In genomic region chr11:101190181-101190912, GRCm38 (mm10) we compare ENCODE assay signal across 8 mouse cellular contexts. TPM values are rescaled to one million over a fixed set of nuclear protein-coding genes. Genes with fewer than 3 reads are reported as not detected.
DNase-seq lines count a peak whose midpoint lies in the region; ATAC-seq and TF ChIP-seq lines count a peak whose summit lies in the region.

No protein-coding gene starts in this region.

- TF ChIP-seq CTCF in heart, adult 2 months (IDR thresholded peaks at IDR 0.05) = no peak
- no peak for TF ChIP-seq CTCF in forebrain, postnatal 0 days (IDR thresholded peaks at IDR 0.05; ENCODE audit: low read depth)

- no peaks in the 10 kb centered on the region for H3K27me3 ChIP-seq in heart, adult 2 months (ENCODE audit: control insufficient read depth, insufficient read depth, low read length)
- no peaks in the 10 kb centered on the region for H3K27me3 ChIP-seq in forebrain, postnatal 0 days (ENCODE audit: insufficient read depth, low read length)

- TF ChIP-seq EP300 in heart, adult 2 months (IDR thresholded peaks at IDR 0.05; ENCODE audit: insufficient read depth, low read depth, low read length) = no peak

- H3K9ac ChIP-seq in heart, adult 2 months (ENCODE audit: low read depth, low read length) = no peak overlapping the region
- H3K9ac ChIP-seq in forebrain, postnatal 0 days = no peak overlapping the region

- no peaks in the 10 kb centered on the region for H3K9me3 ChIP-seq in forebrain, postnatal 0 days (ENCODE audit: low read length)

- H3K4me1 ChIP-seq in heart, adult 2 months (ENCODE audit: control insufficient read depth, insufficient read depth, low read length) = peaks cover under 1% of the 10 kb centered on the region
- no peaks in the 10 kb centered on the region for H3K4me1 ChIP-seq in forebrain, postnatal 0 days (ENCODE audit: insufficient read depth)

- no peaks in the 10 kb centered on the region for H3K79me2 ChIP-seq in heart, adult 2 months (replicated peaks; ENCODE audit: control insufficient read depth, insufficient read depth, low read length)

- no peak overlapping the region for H3K4me2 ChIP-seq in forebrain, postnatal 0 days (ENCODE audit: low read depth)

- intact Hi-C loops in heart, adult 2 months (cut with DNase I) = no loop called here
- intact Hi-C loops in heart, postnatal 25 days (cut with DNase I) = no loop called here

- no peaks in the 10 kb centered on the region; the same call in 1 of the 2 replicates for H3K36me3 ChIP-seq in heart, adult 2 months (ENCODE audit: control insufficient read depth, insufficient read depth, low read length)
- peaks cover 8% of the 10 kb centered on the region; the same call in 1 of the 2 replicates for H3K36me3 ChIP-seq in forebrain, postnatal 0 days (ENCODE audit: insufficient read depth)

- TF ChIP-seq POLR2A in heart, adult 2 months (IDR thresholded peaks at IDR 0.05; ENCODE audit: insufficient read depth, low read depth, low read length) = no peak

- no peak for DNase-seq in heart, adult 2 months
- no peak for DNase-seq in heart, postnatal 25 days (ENCODE audit: low spot score)
- peak; percentile 39 for DNase-seq in brain, adult 2 months (ENCODE audit: low read depth, low spot score)
- DNase-seq in forebrain, postnatal 0 days = no peak
- no peak for DNase-seq in Muller cell, postnatal 12 days (ENCODE audit: inconsistent ontology term)
- DNase-seq in thymus, postnatal 14 days = no peak
- no peak for DNase-seq in thymus, postnatal 25 days

- H3K4me3 ChIP-seq in heart, adult 2 months = no peak overlapping the region
- H3K4me3 ChIP-seq in forebrain, postnatal 0 days (ENCODE audit: low read depth, low read length) = no peak overlapping the region

- H3K27ac ChIP-seq in heart, adult 2 months = peak overlapping the region; percentile 36
- peak overlapping the region; percentile 35; the same call in 1 of the 2 replicates for H3K27ac ChIP-seq in forebrain, postnatal 0 days (ENCODE audit: low read depth, low read length)

- ATAC-seq in forebrain, postnatal 0 days = 0 out of 2 replicates have a peak, but pooled peaks have one; percentile 6
- peak; percentile 73 for ATAC-seq in megakaryocyte progenitor cell, adult 5-6 weeks (replicated peaks; ENCODE audit: poor library complexity)

- WGBS in heart, adult 2 months = 59% methylated on average over 8 of the region's 8 CpGs
- WGBS in forebrain, postnatal 0 days = 45% methylated on average over 8 of the region's 8 CpGs

RNA-seq across cellular contexts. Expression of gene Ccr10, which starts 15.1 kb away (rescaled TPM):
- total RNA-seq in heart, adult 2 months (2021) = not detected
- polyA plus RNA-seq in heart, adult 2 months (2012; rRNA removed) = 0.14 TPM in 1 of 2 replicates, not detected in the other
- under 1 TPM in 1 of 2 experiments, not detected in 1; 0.14 TPM for total RNA-seq in heart, postnatal 25 days (2021)
- total RNA-seq in forebrain, postnatal 0 days (2014; rRNA removed) = 0.23 and 0.52 TPM in 2 replicates
- 0.15 and 0.24 TPM in 2 replicates for polyA plus RNA-seq in forebrain, postnatal 0 days (2015; fragmentation: Nextera tagmentation; extraction: Ambion mirVana)
- not detected in 2 replicates for total RNA-seq in megakaryocyte progenitor cell, adult 5-6 weeks (2015)
- 0.41 TPM in 1 of 2 replicates, not detected in the other for total RNA-seq in megakaryocyte progenitor cell, adult 5-6 weeks (2017)

RNA-seq across cellular contexts. Expression of gene Plekhh3, which starts 19.2 kb away (rescaled TPM):
- 10 to 100 TPM; 14.3 to 28.1 TPM for total RNA-seq in heart, adult 2 months (2021)
- 24.4 and 26.7 TPM in 2 replicates for polyA plus RNA-seq in heart, adult 2 months (2012; rRNA removed)
- total RNA-seq in heart, postnatal 25 days (2021) = 10 to 100 TPM; 24.5 to 28.5 TPM
- total RNA-seq in forebrain, postnatal 0 days (2014; rRNA removed) = 9.2 and 10.2 TPM in 2 replicates
- polyA plus RNA-seq in forebrain, postnatal 0 days (2015; fragmentation: Nextera tagmentation; extraction: Ambion mirVana) = 4.9 and 5.3 TPM in 2 replicates
- 0.66 TPM in 1 of 2 replicates, not detected in the other for total RNA-seq in megakaryocyte progenitor cell, adult 5-6 weeks (2015)
- 0.14 and 1.0 TPM in 2 replicates for total RNA-seq in megakaryocyte progenitor cell, adult 5-6 weeks (2017)

RNA-seq across cellular contexts. Expression of gene Cntnap1, which starts 20.0 kb away (rescaled TPM):
- 1 to 10 TPM; 1.3 to 1.5 TPM for total RNA-seq in heart, adult 2 months (2021)
- polyA plus RNA-seq in heart, adult 2 months (2012; rRNA removed) = 3.1 and 4.0 TPM in 2 replicates
- 1 to 10 TPM; 1.7 to 2.4 TPM for total RNA-seq in heart, postnatal 25 days (2021)
- total RNA-seq in forebrain, postnatal 0 days (2014; rRNA removed) = 3.0 and 3.5 TPM in 2 replicates
- polyA plus RNA-seq in forebrain, postnatal 0 days (2015; fragmentation: Nextera tagmentation; extraction: Ambion mirVana) = 0.35 and 1.1 TPM in 2 replicates
- total RNA-seq in megakaryocyte progenitor cell, adult 5-6 weeks (2015) = 0.51 and 0.77 TPM in 2 replicates
- 0.34 and 0.87 TPM in 2 replicates for total RNA-seq in megakaryocyte progenitor cell, adult 5-6 weeks (2017)

RNA-seq across cellular contexts. Expression of gene Tubg2, which starts 34.6 kb away (rescaled TPM):
- 1 to 10 TPM; 3.5 TPM for total RNA-seq in heart, adult 2 months (2021)
- polyA plus RNA-seq in heart, adult 2 months (2012; rRNA removed) = 2.1 and 2.9 TPM in 2 replicates
- total RNA-seq in heart, postnatal 25 days (2021) = 1 to 10 TPM; 2.5 to 3.9 TPM
- total RNA-seq in forebrain, postnatal 0 days (2014; rRNA removed) = 23.2 and 28.6 TPM in 2 replicates
- 59.9 and 69.7 TPM in 2 replicates for polyA plus RNA-seq in forebrain, postnatal 0 days (2015; fragmentation: Nextera tagmentation; extraction: Ambion mirVana)
- total RNA-seq in megakaryocyte progenitor cell, adult 5-6 weeks (2015) = not detected in 2 replicates
- not detected in 2 replicates for total RNA-seq in megakaryocyte progenitor cell, adult 5-6 weeks (2017)

RNA-seq across cellular contexts. Expression of gene Ezh1, which starts 35.9 kb away (rescaled TPM):
- 10 to 100 TPM; 29.8 to 31.4 TPM for total RNA-seq in heart, adult 2 months (2021)
- polyA plus RNA-seq in heart, adult 2 months (2012; rRNA removed) = 26.1 and 34.1 TPM in 2 replicates
- 10 to 100 TPM; 26.0 to 30.4 TPM for total RNA-seq in heart, postnatal 25 days (2021)
- 25.6 and 27.7 TPM in 2 replicates for total RNA-seq in forebrain, postnatal 0 days (2014; rRNA removed)
- 18.8 and 22.5 TPM in 2 replicates for polyA plus RNA-seq in forebrain, postnatal 0 days (2015; fragmentation: Nextera tagmentation; extraction: Ambion mirVana)
- 13.8 and 15.8 TPM in 2 replicates for total RNA-seq in megakaryocyte progenitor cell, adult 5-6 weeks (2015)
- 13.2 and 15.8 TPM in 2 replicates for total RNA-seq in megakaryocyte progenitor cell, adult 5-6 weeks (2017)
